Comparison of ENCODE assay signal across 20 mouse cellular contexts in the genomic region with DNA sequence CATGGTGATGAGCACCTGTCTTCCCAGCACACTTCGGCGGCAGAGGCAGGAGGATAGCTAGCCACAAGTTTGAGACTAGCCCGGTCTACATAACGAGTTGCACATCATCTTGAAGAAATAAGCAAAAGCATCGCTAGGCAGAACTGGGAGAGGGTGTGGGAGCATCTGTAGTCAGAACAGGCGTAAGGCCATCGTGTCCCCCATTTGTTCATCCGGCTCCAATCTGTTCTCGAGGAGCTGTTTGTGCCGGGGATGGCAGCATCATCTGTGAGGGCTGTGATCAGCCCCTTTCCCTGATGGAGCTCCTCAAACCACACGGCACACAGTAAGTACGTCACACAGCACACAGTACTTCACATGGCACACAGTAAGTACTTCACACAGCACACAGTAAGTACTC. TPM values are rescaled to one million over a fixed set of nuclear protein-coding genes. Genes with fewer than 3 reads are reported as not detected.
"Had no signal": no experiment of that assay in that cellular context is flagged by ENCODE, and none has a peak within 500 bp of the region (broad histone marks: within the 10 kb centered on the region; RNA-seq: fewer than 3 reads in every experiment).

No protein-coding gene starts in this region.

- DNase-seq: kidney, adult 8-10 months; kidney, postnatal 10 days; kidney, postnatal 4 days; lung, adult 2 months; lung, postnatal 4 days; midbrain, embryonic 14.5 days had no signal

- ATAC-seq: intestine, postnatal 0 days; lung, postnatal 0 days had no signal

- H3K4me3 ChIP-seq: limb, embryonic 10.5 days; liver, embryonic 15.5 days; midbrain, embryonic 10.5 days; myocyte; neural tube, embryonic 15.5 days had no signal

- H3K27ac ChIP-seq: limb, embryonic 10.5 days; liver, embryonic 15.5 days; neural tube, embryonic 15.5 days; stomach, postnatal 0 days had no signal

RNA-seq across cellular contexts. Expression of gene Crybb3, which starts 45.1 kb away (rescaled TPM):
- total RNA-seq: megakaryocyte, adult 5-6 weeks had no signal
- polyA plus RNA-seq: liver, embryonic 15.5 days; neural tube, embryonic 11.5 days had no signal

RNA-seq across cellular contexts. Expression of gene Crybb2, which starts 56.6 kb away (rescaled TPM):
- total RNA-seq: left cerebral cortex, adult 18-20 months; left cerebral cortex, postnatal 10 days; megakaryocyte, adult 5-6 weeks had no signal
- polyA plus RNA-seq: intestine, postnatal 0 days; limb, embryonic 10.5 days; limb, embryonic 14.5 days; liver, embryonic 11.5 days; liver, embryonic 15.5 days; lung, adult 2 months; lung, postnatal 0 days; midbrain, embryonic 10.5 days; midbrain, embryonic 14.5 days; myocyte; neural tube, embryonic 11.5 days; neural tube, embryonic 15.5 days; stomach, postnatal 0 days had no signal
